Mouse (Mus musculus): ENCODE data around the gene Ucp2. TPM values are rescaled to one million over a fixed set of nuclear protein-coding genes. Genes with fewer than 3 reads are reported as not detected.

Ucp2 gene
- total RNA-seq, 2 experiments from 2014 or later, result 75.7 to 85.9 TPM

- DNase-seq (ENCODE audit: low spot score in 2 of 2), result peak in 1 of 2 experiments; percentile 48
Observed at GRCm38 (mm10) chr7:100550338-100551007, 57.3 kb downstream of the Ucp2 start.

Other genes starting within 250 kb of the Ucp2 start
- 1 to 10 TPM; 5.7 to 7.7 TPM for gene P4ha3, start 207.8 kb upstream of the Ucp2 start, total RNA-seq (2021)
- 10 to 100 TPM; 15.1 to 16.1 TPM for gene C2cd3, start 121.1 kb upstream of the Ucp2 start, total RNA-seq (2021)
- gene Ppme1, start 121.0 kb upstream of the Ucp2 start, total RNA-seq (2021), result 100 to 1,000 TPM; 134 to 142 TPM
- 1 to 10 TPM; 1.3 to 1.6 TPM for gene Ucp3, start 20.3 kb upstream of the Ucp2 start, total RNA-seq (2021)
- 1 to 10 TPM in 1 of 2 experiments, under 1 TPM in 1; 0.62 to 1.0 TPM for gene Dnajb13, start 21.6 kb downstream of the Ucp2 start, total RNA-seq (2021)
- gene Coa4, start 43.7 kb downstream of the Ucp2 start, total RNA-seq (2021), result 10 to 100 TPM in 1 of 2 experiments, 1 to 10 TPM in 1; 7.6 to 10.6 TPM
- gene Rab6a, start 114.1 kb downstream of the Ucp2 start, total RNA-seq (2021), result 100 to 1,000 TPM; 374 to 378 TPM
- 10 to 100 TPM; 57.7 to 62.5 TPM for gene Mrpl48, start 115.0 kb downstream of the Ucp2 start, total RNA-seq (2021)
- gene Plekhb1, start 169.1 kb downstream of the Ucp2 start, total RNA-seq (2021), result 10 to 100 TPM; 85.3 to 86.1 TPM
- gene Fam168a, start 213.3 kb downstream of the Ucp2 start, total RNA-seq (2021), result 100 to 1,000 TPM; 271 to 273 TPM

All from layer of hippocampus, postnatal 14 days (tissue).